Mouse (Mus musculus) forebrain, embryonic 15.5 days (tissue): ENCODE results near the gene Samd14. TPM values are rescaled to one million over a fixed set of nuclear protein-coding genes. Genes with fewer than 3 reads are reported as not detected.
A peak's percentile ranks its signal among the peaks of the same experiment; 100 is the strongest.

ENCODE experiments used
- ATAC-seq: fragments of 200-750 bp; cut with Nextera tagmentation; replicated peaks from 2 replicates; pipeline ENCODE4 v1.8.0; 2017; ENCODE audit warnings: mild to moderate bottlenecking, moderate TSS enrichment, moderate library complexity
- H3K27ac ChIP-seq: fragments of 300-500 bp; sonication (generic); replicated peaks from 2 replicates; pipeline ENCODE4 v1.5.1; 2015; ENCODE audit warnings: mild to moderate bottlenecking, inconsistent platforms
- H3K27me3 ChIP-seq: fragments of 300-500 bp; sonication (generic); 2 replicates; pipeline ENCODE4 v1.6.1; 2015; ENCODE audit warnings: inconsistent platforms
- H3K36me3 ChIP-seq: fragments of 300-500 bp; sonication (generic); 2 replicates; pipeline ENCODE4 v1.6.1; 2015; ENCODE audit warnings: mild to moderate bottlenecking, inconsistent platforms
- H3K4me1 ChIP-seq: fragments of 300-500 bp; sonication (generic); 2 replicates; pipeline ENCODE4 v1.6.1; 2015; ENCODE audit warnings: inconsistent platforms
- H3K4me2 ChIP-seq: fragments of 300-500 bp; sonication (generic); replicated peaks from 2 replicates; pipeline ENCODE4 v1.6.1; 2015; ENCODE audit warnings: mild to moderate bottlenecking, inconsistent platforms
- H3K4me3 ChIP-seq: fragments of 300-500 bp; sonication (generic); 2 replicates; pipeline ENCODE4 v1.5.1; 2015; ENCODE audit warnings: mild to moderate bottlenecking, inconsistent platforms
- H3K9ac ChIP-seq: fragments of 300-500 bp; sonication (generic); replicated peaks from 2 replicates; pipeline ENCODE4 v1.6.1; 2015; ENCODE audit warnings: mild to moderate bottlenecking, inconsistent platforms
- H3K9me3 ChIP-seq: fragments of 300-500 bp; sonication (generic); 2 replicates; pipeline ENCODE4 v1.6.1; 2016; ENCODE audit warnings: inconsistent platforms
- WGBS: fragments of 180-500 bp; shearing (Covaris S2); methylation state at CpG from one replicate; pipeline ENCODE4 v1.1.7; 2015; ENCODE audit warnings: mixed read lengths; 5-methylcytosine and 5-hydroxymethylcytosine counted together
- polyA plus RNA-seq: library from polyadenylated mRNA; unstranded; fragments of >200 nt; fragmentation: Nextera tagmentation; extraction: Ambion mirVana; gene quantifications from 2 replicates; pipeline ENCODE4 v1.2.1, GENCODE M21; 2015

Gene Samd14
- polyA plus RNA-seq, 1 experiment from 2014 or later, result 123 TPM

DNA sequence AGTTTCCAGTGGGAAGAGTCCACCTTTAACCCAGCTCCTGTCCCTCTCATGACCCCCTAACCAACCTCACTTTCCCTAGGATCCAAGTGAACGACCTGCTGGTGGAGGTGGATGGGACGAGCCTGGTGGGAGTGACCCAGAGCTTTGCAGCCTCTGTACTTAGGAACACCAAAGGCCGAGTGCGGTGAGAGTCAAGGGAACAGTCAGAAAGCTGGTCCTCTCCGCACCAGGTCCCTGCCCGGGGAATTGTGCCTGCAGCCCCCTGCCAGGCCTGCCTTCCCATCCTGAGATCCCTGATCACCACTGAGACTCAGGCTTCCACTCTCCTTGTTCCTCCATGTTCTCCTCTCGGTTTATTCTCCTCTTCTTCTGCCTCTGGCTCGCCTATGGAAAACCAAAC, 9.6 kb upstream of the Samd14 start:
- H3K36me3 ChIP-seq, result peaks cover 70% of the 10 kb centered on the region
- 0 out of 2 replicates have a peak overlapping the region, but pooled peaks have one; percentile 12 for H3K9ac ChIP-seq
- 80% methylated on average over 8 of the region's 8 CpGs for WGBS
- H3K27me3 ChIP-seq, result no peaks in the 10 kb centered on the region
- no peak for ATAC-seq
- H3K27ac ChIP-seq, result peak overlapping the region; percentile 36; the same call in 1 of the 2 replicates
- peaks cover 55% of the 10 kb centered on the region for H3K4me1 ChIP-seq
- no peak overlapping the region for H3K4me3 ChIP-seq
- H3K4me2 ChIP-seq, result no peak overlapping the region
- no peaks in the 10 kb centered on the region for H3K9me3 ChIP-seq

DNA sequence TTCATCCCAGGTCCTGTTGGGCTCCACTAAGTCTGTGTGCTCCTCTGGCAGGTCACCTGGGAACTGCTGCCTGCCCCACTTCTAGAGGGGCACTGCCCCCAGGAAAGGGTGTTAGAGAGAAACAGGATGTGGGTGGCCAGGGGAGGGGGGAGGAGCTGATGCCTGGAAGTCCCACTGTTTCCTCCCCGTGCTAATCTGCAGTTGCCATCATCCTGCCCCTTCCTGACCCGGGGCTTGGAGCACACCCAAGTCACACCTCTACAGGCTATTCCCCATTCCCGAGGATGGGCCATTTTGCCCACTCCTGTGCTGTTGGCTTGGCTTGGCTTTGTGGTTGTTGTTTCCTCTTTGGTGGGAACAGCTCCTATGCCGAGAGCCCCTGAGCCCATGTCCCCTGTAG, 9.1 kb upstream of the Samd14 start:
- no peaks in the 10 kb centered on the region for H3K9me3 ChIP-seq
- 41% methylated on average over 4 of the region's 4 CpGs for WGBS
- peaks cover 52% of the 10 kb centered on the region for H3K4me1 ChIP-seq
- peak overlapping the region; percentile 36 for H3K27ac ChIP-seq
- no peaks in the 10 kb centered on the region for H3K27me3 ChIP-seq
- H3K4me2 ChIP-seq, result no peak overlapping the region
- H3K4me3 ChIP-seq, result no peak overlapping the region
- ATAC-seq, result 0 out of 2 replicates have a peak, but pooled peaks have one; percentile 0
- peaks cover 73% of the 10 kb centered on the region for H3K36me3 ChIP-seq
- peak overlapping the region; percentile 12; the same call in 1 of the 2 replicates for H3K9ac ChIP-seq

DNA sequence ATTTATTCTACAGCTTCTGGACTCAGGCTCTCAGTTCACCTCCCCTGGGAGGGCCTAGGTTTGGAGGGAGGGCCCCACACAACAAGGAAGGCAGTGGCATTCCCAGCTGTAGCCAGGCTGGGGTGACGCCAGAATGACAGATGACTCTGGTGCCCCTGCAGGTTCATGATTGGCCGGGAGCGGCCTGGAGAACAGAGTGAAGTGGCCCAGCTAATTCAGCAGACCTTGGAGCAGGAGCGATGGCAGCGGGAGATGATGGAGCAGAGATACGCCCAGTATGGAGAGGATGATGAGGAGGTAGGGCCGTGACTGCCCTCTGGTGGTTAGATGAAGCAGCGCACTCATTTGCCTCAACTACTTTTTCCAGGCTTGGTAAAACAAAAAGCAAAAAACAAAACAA, 8.6 kb upstream of the Samd14 start:
- H3K27ac ChIP-seq, result peak overlapping the region; percentile 36
- no peaks in the 10 kb centered on the region for H3K27me3 ChIP-seq
- 2% methylated on average over 8 of the region's 8 CpGs for WGBS
- H3K9me3 ChIP-seq, result no peaks in the 10 kb centered on the region
- H3K36me3 ChIP-seq, result peaks cover 77% of the 10 kb centered on the region
- peak; percentile 49 for ATAC-seq
- H3K9ac ChIP-seq, result no peak overlapping the region
- H3K4me3 ChIP-seq, result no peak overlapping the region
- no peak overlapping the region for H3K4me2 ChIP-seq
- H3K4me1 ChIP-seq, result peaks cover 52% of the 10 kb centered on the region

DNA sequence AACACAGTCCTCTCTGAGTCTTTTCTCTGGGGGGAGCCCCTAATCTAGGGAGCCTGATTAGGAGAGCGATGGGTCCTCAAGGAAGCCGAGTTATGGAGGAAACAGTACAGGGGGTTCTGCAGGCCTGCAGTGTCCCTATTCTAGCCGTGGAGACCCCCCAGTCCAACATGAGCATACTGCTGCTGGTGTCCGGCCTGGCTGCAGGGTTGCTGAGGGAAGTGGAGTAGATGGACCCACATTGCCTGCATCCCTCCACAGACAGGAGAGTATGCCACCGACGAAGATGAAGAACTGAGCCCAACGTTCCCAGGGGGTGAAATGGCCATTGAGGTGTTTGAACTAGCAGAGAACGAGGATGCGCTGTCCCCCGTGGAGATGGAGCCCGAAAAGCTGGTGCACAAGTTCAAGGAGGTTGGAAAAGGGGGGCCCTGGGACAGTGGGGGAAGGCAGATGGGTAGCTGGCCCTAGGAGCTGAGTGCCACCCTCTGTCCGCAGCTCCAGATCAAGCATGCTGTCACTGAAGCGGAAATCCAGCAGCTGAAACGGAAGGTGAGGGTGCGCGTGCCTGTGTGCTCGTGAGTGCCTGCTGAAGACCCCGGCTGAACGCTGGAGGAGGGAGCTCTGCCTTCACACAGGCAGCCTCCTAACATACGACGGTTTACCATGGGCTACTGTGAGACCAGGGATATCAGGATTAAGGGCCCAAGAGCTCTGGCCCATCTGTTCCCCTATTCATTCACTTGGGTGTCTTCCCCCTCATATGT, 7.9 kb upstream of the Samd14 start:
- Histone ChIP-seq H3K4me2 (no peak overlapping the region), H3K9ac (no peak overlapping the region), H3K4me1 (peaks cover 52% of the 10 kb centered on the region), H3K27ac (no peak overlapping the region), H3K36me3 (peaks cover 71% of the 10 kb centered on the region), H3K27me3 (no peaks in the 10 kb centered on the region), H3K4me3 (no peak overlapping the region), H3K9me3 (no peaks in the 10 kb centered on the region)
- 88% methylated on average over 21 of the region's 21 CpGs for WGBS
- ATAC-seq, result no peak

DNA sequence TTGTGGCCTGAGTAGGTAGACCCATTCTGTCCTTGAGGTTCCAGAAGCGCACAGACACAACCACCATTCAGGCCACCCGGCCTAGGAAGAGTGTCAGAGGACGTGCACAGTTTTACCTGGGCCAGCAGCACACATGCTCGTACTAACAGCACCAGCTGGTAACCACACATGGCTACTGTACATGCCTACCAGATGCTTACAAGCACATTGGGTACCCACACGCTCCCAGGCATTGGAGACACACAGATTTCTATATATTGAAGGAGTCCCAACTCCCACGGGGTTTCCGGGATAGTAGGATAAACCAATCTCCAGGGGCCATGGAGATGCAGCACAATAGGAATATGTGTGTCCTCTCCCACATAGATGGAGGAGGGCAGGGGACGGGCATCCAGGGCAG, 7.0 kb upstream of the Samd14 start:
- Histone ChIP-seq H3K9ac (no peak overlapping the region), H3K4me3 (no peak overlapping the region), H3K27ac (no peak overlapping the region), H3K27me3 (no peaks in the 10 kb centered on the region), H3K36me3 (peaks cover 63% of the 10 kb centered on the region), H3K4me1 (peaks cover 52% of the 10 kb centered on the region), H3K4me2 (no peak overlapping the region), H3K9me3 (no peaks in the 10 kb centered on the region)
- WGBS, result 92% methylated on average over 8 of the region's 8 CpGs
- no peak for ATAC-seq

DNA sequence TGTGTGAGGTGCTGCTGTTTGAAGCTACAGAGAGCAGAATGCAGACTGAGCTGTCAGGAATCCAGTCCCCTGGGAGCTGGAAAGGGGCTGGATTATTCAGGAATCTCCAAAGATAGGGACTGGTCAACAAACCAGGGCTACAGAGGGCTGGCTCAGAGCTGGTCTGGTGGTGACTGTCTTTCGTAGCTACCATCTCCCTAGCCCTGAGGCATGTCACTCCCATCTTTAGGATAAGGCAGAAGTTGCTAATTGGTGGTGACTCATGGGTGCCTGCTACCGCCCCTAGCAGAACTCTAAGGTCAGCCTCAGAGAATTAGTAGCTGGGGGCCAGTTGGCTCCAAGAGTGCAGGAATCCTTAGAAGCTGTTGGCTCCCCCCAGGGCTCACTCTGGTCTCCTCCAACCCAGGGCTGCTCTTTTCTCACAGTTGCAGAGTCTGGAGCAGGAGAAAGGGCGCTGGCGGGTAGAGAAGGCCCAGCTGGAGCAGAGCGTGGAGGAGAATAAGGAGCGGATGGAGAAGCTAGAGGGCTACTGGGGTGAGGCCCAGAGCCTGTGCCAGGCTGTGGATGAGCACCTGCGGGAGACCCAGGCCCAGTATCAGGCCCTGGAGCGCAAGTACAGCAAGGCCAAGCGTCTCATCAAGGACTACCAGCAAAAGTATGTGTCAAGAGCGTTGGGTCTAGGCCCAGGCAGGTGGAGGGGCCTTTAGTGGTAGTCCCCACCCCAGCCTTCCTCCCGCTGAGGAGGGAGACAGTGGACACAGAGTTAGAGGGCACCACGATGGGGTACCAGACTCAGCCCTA, 5.3 kb upstream of the Samd14 start:
- Histone ChIP-seq H3K4me2 (no peak overlapping the region), H3K4me3 (no peak overlapping the region), H3K9me3 (no peaks in the 10 kb centered on the region), H3K27me3 (no peaks in the 10 kb centered on the region), H3K9ac (no peak overlapping the region), H3K27ac (peak overlapping the region; percentile 82), H3K36me3 (peaks cover 51% of the 10 kb centered on the region), H3K4me1 (peaks cover 54% of the 10 kb centered on the region)
- 85% methylated on average over 12 of the region's 12 CpGs for WGBS
- ATAC-seq, result no peak

DNA sequence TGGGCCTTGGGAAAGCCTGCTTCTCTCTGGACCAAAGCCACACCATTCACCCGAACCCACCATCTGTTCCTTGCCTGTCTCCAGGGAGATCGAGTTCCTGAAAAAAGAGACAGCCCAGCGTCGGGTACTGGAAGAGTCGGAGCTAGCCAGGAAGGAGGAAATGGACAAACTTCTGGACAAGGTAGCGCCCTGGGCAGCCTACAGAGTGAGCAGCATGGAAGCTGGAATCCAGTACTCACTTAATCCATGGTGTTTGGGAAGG, 4.8 kb upstream of the Samd14 start:
- WGBS, result 54% methylated on average over 6 of the region's 6 CpGs
- Histone ChIP-seq H3K4me3 (no peak overlapping the region), H3K36me3 (peaks cover 46% of the 10 kb centered on the region), H3K4me2 (no peak overlapping the region), H3K27me3 (no peaks in the 10 kb centered on the region), H3K9me3 (no peaks in the 10 kb centered on the region), H3K27ac (peak overlapping the region; percentile 82), H3K4me1 (peaks cover 56% of the 10 kb centered on the region), H3K9ac (no peak overlapping the region)
- ATAC-seq, result no peak

DNA sequence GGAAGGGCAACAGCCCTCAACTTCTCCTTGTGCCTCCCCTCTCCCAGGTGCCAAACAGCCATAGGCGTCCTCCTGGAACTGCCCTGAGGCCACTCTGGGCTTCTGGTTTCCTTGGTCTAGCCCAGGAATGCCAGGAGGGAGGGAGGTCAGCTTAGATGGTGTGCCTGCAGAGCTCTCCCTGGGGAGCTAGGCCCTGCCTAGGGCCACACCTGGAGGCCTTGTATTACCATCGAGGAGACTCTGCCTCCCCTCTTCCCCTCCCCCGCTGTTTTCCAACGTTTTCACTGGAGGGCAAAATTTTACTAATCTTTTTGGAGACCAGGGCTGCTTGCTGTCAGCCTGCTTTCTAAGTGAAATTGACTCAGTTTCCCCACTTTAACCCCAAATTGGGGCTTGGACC, 3.6 kb upstream of the Samd14 start:
- peaks cover 46% of the 10 kb centered on the region for H3K4me1 ChIP-seq
- no peaks in the 10 kb centered on the region for H3K27me3 ChIP-seq
- ATAC-seq, result no peak
- peak overlapping the region; percentile 33; the same call in 1 of the 2 replicates for H3K4me3 ChIP-seq
- H3K9ac ChIP-seq, result peak overlapping the region; percentile 42; the same call in 1 of the 2 replicates
- peaks cover 36% of the 10 kb centered on the region for H3K36me3 ChIP-seq
- peak overlapping the region; percentile 53 for H3K4me2 ChIP-seq
- WGBS, result 33% methylated on average over 4 of the region's 4 CpGs
- no peaks in the 10 kb centered on the region for H3K9me3 ChIP-seq
- H3K27ac ChIP-seq, result peak overlapping the region; percentile 82

DNA sequence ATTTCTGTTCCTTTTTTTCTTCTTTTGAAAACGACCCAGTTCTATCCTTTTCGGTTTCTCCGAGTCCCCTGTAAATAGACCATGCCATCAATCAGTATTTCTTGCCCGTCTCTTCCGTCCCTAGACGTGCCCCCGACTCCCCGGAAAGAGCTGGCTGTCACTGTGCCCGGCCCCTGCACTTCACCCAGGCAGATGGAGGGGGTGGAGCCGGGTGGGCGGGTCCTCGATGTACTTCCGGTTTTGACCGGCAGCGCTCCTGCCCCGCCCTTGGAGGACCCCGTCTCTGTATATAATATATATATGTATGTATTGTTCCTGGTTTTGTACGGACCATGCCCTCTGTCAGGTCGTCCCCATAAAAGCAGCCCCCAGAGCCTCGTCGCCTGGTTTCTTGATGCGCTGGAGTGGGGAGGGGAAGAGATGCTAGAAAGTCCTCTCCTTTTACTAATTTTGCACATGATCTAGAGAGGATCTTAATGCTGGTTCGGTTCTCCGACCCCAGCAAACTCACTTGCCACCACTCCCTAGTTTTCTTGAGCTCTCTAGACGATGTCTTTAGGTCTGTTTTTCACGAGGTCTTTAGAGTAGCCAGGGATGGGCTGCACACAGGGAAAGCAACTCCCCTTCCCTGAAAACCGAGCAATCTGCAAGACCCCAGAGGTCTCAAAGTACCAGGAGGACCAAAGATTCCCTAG, 3.0 kb upstream of the Samd14 start:
- Histone ChIP-seq H3K27me3 (no peaks in the 10 kb centered on the region), H3K36me3 (peaks cover 32% of the 10 kb centered on the region), H3K9me3 (no peaks in the 10 kb centered on the region), H3K9ac (peak overlapping the region; percentile 42), H3K4me1 (peaks cover 49% of the 10 kb centered on the region), H3K4me2 (peak overlapping the region; percentile 53), H3K27ac (peak overlapping the region; percentile 82), H3K4me3 (peak overlapping the region; percentile 33)
- 1% methylated on average over 27 of the region's 27 CpGs for WGBS
- ATAC-seq, result peak; percentile 57

DNA sequence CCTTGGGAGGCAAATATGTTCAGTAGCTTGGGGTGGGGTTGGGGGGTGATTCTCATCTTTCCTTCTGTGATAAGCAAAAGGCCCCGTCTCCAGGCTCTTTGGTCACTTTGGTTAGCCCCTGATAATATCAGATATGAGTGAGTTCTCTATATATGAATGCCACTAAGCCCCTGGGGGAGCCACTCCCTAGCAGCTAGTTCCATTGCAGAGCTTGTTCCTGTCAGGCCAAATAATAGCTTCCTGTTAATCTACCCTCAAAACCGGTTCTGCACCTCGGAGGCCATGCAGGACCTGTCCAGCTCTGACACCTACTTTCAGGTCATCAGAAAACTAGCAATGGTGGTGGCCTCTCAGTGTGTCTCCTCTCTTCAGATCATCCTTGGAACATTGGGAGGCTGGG, 2.3 kb upstream of the Samd14 start:
- Histone ChIP-seq H3K9ac (no peak overlapping the region), H3K9me3 (no peaks in the 10 kb centered on the region), H3K36me3 (peaks cover 25% of the 10 kb centered on the region), H3K27me3 (no peaks in the 10 kb centered on the region), H3K4me1 (peaks cover 57% of the 10 kb centered on the region), H3K4me3 (no peak overlapping the region), H3K27ac (peak overlapping the region; percentile 82), H3K4me2 (peak overlapping the region; percentile 53; the same call in 1 of the 2 replicates)
- ATAC-seq, result no peak
- WGBS, result 88% methylated on average over 3 of the region's 3 CpGs

DNA sequence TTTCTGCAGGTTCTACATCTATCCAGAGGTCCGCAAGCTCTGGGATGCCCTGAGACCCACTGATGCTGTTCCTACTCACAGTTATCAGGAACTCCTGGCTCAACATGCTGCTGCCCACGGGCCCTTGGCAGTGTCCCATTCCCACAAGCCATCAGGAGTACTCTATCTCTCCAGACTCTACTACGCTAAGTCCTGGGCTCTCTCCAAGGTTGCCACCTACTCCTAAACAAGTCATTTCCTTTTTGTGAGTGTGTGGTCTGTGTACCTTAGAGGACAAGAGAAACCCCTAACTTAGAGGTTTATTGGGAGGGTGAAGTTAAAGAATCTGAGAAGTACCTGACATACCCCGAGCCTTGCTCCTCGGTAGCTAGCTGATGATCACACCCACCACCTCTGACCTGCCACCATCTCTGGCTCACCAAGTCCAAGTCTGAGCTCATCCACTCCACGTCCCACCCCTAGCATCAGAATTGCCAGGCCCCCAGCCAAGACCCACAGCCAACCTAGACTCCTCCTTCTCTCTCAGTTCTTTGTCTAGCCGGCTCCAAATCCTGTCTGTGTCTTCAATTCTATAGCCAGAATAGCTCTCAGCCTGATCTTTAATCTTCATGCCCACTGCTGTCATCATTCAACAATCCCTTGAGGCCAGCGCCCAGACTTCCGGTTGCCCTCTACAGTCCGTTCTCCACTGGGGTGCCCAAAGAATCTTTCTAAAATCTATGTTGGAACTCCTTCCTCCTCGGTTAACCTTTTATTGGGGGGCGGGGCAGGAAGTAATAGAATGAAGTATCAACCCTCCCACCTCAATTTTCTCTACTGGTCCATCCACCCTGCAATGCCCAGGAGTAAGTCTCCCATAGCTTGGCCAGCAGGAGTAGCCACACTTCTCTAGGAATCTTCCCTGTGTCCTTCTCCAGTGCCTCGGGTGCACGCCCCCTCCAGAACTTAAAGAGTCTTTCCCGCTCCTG, 734 bp upstream of the Samd14 start:
- no peaks in the 10 kb centered on the region for H3K27me3 ChIP-seq
- H3K4me3 ChIP-seq, result peak overlapping the region; percentile 99
- peak overlapping the region; percentile 97 for H3K27ac ChIP-seq
- peak overlapping the region; percentile 83 for H3K4me2 ChIP-seq
- peak overlapping the region; percentile 100 for H3K9ac ChIP-seq
- no peaks in the 10 kb centered on the region for H3K9me3 ChIP-seq
- H3K4me1 ChIP-seq, result peaks cover 70% of the 10 kb centered on the region
- H3K36me3 ChIP-seq, result peaks cover 15% of the 10 kb centered on the region
- ATAC-seq, result peak; percentile 4; the same call in 1 of the 2 replicates
- WGBS, result 30% methylated on average over 15 of the region's 15 CpGs
